Mouse (Mus musculus): Measurements from ENCODE around the gene Atl3. TPM values are rescaled to one million over a fixed set of nuclear protein-coding genes. Genes with fewer than 3 reads are reported as not detected.

Atl3 gene
- 6.9 and 8.4 TPM in 2 replicates for polyA plus RNA-seq (2015; fragmentation: Nextera tagmentation; extraction: Ambion mirVana)

DNA sequence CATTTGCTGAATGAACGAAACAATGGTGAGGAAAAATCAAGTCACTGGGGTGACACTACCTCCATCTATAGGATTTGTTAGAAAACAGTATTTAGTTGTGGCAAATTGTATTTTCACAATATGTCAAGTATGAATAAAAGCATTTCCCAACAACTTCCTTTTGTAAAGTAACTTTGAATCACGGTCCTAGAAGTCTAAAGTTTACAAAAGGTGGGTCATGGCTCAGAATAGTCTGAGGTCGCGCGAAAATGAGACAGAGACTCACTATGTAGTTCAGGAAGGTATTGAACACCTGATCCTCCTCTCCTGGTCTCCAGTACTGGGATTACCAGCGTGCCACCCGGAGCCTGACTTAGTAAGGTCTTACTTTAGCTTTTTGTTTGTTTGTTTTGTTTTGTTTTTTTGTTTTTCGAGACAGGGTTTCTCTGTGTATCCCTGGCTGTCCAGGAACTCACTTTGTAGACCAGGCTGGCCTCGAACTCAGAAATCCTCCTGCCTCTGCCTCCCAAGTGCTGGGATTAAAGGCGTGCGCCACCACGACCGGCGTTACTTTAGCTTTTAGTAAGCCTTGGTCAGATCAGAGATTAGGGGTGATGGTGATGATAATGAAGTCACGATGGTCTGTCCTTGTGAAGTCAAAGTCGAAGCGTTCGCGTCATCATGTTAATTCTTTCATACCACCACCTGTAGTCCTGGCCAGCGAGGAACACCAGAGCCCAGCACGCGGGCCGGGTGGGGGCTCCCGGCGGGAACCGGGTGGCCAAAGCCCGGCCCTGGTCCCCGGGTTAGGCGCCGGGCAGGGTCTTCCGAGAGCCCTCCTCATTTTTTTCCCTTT, at the start of gene Atl3:
Gene Atl3, plus strand, starts transcription at position 689 of the 835 bp plus-strand sequence.

DNA sequence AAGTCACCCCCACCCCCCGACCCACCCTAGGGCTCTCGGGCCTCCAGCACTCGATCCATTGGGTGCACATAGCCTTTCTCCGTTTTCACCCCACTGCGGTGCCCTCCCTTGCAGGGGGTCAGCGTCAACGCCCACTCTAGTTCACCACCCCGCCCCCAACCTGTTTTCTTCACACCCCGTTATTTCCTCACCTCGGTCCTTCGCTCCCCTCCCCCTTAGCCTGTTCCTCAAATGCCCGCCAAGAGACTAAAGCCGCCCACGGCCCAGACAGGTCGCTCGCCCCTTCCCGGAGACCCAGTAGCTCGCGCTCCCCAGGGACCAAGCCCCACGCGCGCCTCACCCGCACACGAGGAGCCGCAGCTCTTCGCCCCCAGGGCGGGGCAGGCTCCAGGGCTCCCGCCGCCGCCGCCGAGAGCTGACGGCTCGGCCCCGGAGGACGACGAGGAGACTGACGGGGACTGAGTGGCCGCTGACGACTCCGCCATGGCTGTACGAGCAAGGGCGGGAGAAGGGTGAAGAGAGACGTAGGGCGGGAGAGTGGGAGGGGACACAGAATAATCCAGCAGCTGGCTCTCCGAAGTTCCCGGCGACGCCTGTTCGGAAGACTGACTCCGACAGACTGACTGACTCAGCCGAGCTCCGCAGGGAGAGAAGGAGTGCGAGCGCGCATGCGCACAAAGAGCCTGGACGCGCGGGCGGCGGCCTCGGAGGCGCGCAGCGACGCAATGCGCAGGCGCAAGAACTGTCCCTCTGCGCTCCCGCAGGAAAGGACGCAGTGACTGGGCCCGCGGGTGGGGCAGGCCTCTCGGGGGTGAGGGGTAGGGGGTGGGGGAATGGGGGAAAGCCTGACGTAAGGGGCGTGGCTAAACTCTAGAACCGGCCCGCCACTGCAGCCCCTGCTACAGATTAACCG, 11.0 kb upstream of the Atl3 start, which contains the start of gene Rtn3:
Gene Rtn3, minus strand, starts transcription at position 683 of the 913 bp plus-strand sequence.

DNA sequence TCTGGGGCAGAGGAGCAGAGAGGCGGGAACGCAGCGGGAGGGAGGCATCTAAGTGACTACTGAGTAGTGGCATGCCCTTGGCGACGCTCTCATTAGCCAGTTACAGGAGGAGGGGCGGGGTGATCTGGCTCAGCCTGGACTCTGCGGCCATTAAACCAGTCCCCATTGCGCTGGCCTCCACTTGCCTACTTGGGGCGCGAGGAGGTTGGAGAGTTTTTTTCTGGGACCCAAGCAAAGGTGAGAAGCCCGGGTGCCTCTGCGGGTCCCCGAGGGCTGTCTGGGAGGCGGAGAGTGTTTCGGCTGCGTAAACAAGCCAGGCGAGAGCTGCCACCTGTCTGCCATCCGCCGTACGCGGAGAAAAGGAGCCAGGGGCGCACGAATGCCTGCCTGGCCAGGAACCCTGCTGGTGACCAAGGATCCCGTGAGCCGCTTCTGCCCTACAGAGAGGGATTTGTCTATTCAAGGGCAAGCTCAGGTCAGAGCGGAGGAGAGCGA, 63.5 kb downstream of the Atl3 start, which contains the start of gene Pla2g16:
Gene Pla2g16, plus strand, starts transcription at position 132 of the 495 bp plus-strand sequence.

Other genes with a start within 250 kb of the Atl3 start
- 8.5 and 8.7 TPM in 2 replicates for gene Rcor2, start 226.7 kb upstream of the Atl3 start, polyA plus RNA-seq (2015; fragmentation: Nextera tagmentation; extraction: Ambion mirVana)
- gene Mark2, start 152.2 kb upstream of the Atl3 start, polyA plus RNA-seq (2015; fragmentation: Nextera tagmentation; extraction: Ambion mirVana), result 40.8 and 43.0 TPM in 2 replicates
- gene Spindoc, start 111.0 kb upstream of the Atl3 start, polyA plus RNA-seq (2015; fragmentation: Nextera tagmentation; extraction: Ambion mirVana), result 20.2 and 26.9 TPM in 2 replicates
- 13.1 and 13.4 TPM in 2 replicates for gene 2700081O15Rik, start 76.4 kb upstream of the Atl3 start, polyA plus RNA-seq (2015; fragmentation: Nextera tagmentation; extraction: Ambion mirVana)
- gene Rtn3, start 10.8 kb upstream of the Atl3 start, polyA plus RNA-seq (2015; fragmentation: Nextera tagmentation; extraction: Ambion mirVana), result 702 and 731 TPM in 2 replicates
- gene Pla2g16, start 63.4 kb downstream of the Atl3 start, polyA plus RNA-seq (2015; fragmentation: Nextera tagmentation; extraction: Ambion mirVana), result 11.4 and 11.5 TPM in 2 replicates
- 0.11 and 0.12 TPM in 2 replicates for gene Lgals12, start 113.2 kb downstream of the Atl3 start, polyA plus RNA-seq (2015; fragmentation: Nextera tagmentation; extraction: Ambion mirVana)
- gene Hrasls5, start 118.5 kb downstream of the Atl3 start, polyA plus RNA-seq (2015; fragmentation: Nextera tagmentation; extraction: Ambion mirVana), result not detected in 2 replicates
- gene Slc22a19, start 217.3 kb downstream of the Atl3 start, polyA plus RNA-seq (2015; fragmentation: Nextera tagmentation; extraction: Ambion mirVana), result not detected in 2 replicates